Comparison of ENCODE assay signal across 11 mouse cellular contexts in the genomic region with DNA sequence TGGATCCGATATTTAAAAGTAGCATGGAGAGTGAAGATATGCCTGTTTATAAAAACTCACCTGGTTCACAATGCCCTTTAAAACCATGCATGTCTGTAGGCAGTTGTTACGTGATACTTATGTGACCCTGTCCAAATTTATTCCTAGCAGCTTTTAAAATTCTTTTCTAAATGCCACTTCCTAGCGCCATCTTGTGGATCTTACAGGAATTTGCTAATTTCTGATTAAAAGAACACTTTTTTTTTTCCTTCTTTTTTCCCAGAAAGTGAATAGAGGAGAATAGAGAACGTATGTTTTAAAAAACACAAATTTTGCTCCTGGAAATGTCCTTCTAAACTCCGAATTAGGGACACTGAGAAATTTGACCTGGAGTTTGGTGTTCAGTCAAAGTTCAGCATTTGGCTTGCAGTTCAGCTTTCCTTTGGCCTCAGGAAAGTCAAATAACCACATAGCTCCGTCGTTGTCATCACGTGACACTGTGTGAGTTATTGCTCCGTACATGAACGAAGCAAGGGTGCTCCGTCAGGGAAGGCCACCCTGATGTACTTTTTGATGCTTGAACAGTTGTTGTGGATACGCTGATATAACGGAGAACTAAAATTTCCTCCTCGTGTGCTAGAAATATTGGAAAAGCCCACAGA. TPM values are rescaled to one million over a fixed set of nuclear protein-coding genes. Genes with fewer than 3 reads are reported as not detected.
DNase-seq lines count a peak whose midpoint lies in the region; ATAC-seq and TF ChIP-seq lines count a peak whose summit lies in the region.
"Had no signal": no experiment of that assay in that cellular context is flagged by ENCODE, and none has a peak within 500 bp of the region (broad histone marks: within the 10 kb centered on the region; RNA-seq: fewer than 3 reads in every experiment).

No protein-coding gene starts in this region.

- H3K9ac ChIP-seq in heart, postnatal 0 days (replicated peaks; ENCODE audit: low read depth, low read length) = no peak overlapping the region
- no peak overlapping the region for H3K9ac ChIP-seq in midbrain, embryonic 11.5 days (ENCODE audit: low read length)
- H3K9ac ChIP-seq: embryonic facial prominence, embryonic 12.5 days; kidney, embryonic 15.5 days had no signal

- H3K27ac ChIP-seq in heart, postnatal 0 days (ENCODE audit: low read depth) = no peak overlapping the region
- no peak overlapping the region for H3K27ac ChIP-seq in heart, embryonic 10.5 days
- H3K27ac ChIP-seq in midbrain, embryonic 11.5 days (ENCODE audit: low read depth, low read length) = no peak overlapping the region
- no peak overlapping the region for H3K27ac ChIP-seq in midbrain, embryonic 10.5 days (replicated peaks)
- H3K27ac ChIP-seq: embryonic facial prominence, embryonic 12.5 days; kidney, embryonic 15.5 days had no signal

- TF ChIP-seq CTCF in heart, postnatal 0 days (IDR thresholded peaks at IDR 0.05; ENCODE audit: low read depth) = peak; percentile 51

- H3K4me1 ChIP-seq in heart, postnatal 0 days (ENCODE audit: control insufficient read depth, insufficient read depth) = no peaks in the 10 kb centered on the region
- no peaks in the 10 kb centered on the region for H3K4me1 ChIP-seq in heart, embryonic 10.5 days
- H3K4me1 ChIP-seq in midbrain, embryonic 11.5 days (ENCODE audit: control insufficient read depth, insufficient read depth, low read length) = peaks cover 3% of the 10 kb centered on the region; the same call in 1 of the 2 replicates
- peaks cover 21% of the 10 kb centered on the region for H3K4me1 ChIP-seq in midbrain, embryonic 10.5 days
- H3K4me1 ChIP-seq: embryonic facial prominence, embryonic 12.5 days; kidney, embryonic 15.5 days had no signal

- no peaks in the 10 kb centered on the region for H3K36me3 ChIP-seq in heart, postnatal 0 days (replicated peaks; ENCODE audit: control insufficient read depth, insufficient read depth, low read length)
- H3K36me3 ChIP-seq in heart, embryonic 10.5 days = no peaks in the 10 kb centered on the region
- H3K36me3 ChIP-seq in midbrain, embryonic 11.5 days (ENCODE audit: control insufficient read depth, insufficient read depth, low read length) = no peaks in the 10 kb centered on the region
- no peaks in the 10 kb centered on the region for H3K36me3 ChIP-seq in midbrain, embryonic 10.5 days
- H3K36me3 ChIP-seq: embryonic facial prominence, embryonic 12.5 days; kidney, embryonic 15.5 days had no signal

- WGBS in heart, postnatal 0 days = 44% methylated on average over 14 of the region's 14 CpGs
- 54% methylated on average over 14 of the region's 14 CpGs for whole genome bisulfite sequencing in heart, embryonic 10.5 days
- WGBS in midbrain, embryonic 11.5 days = 61% methylated on average over 14 of the region's 14 CpGs
- 62% methylated on average over 14 of the region's 14 CpGs for WGBS in midbrain, embryonic 10.5 days

- no peak for ATAC-seq in heart, postnatal 0 days (ENCODE audit: insufficient read depth, low read depth)
- no peak for ATAC-seq in midbrain, embryonic 11.5 days (ENCODE audit: low FRiP score)

- H3K4me3 ChIP-seq in heart, postnatal 0 days (ENCODE audit: low read depth, low read length) = no peak overlapping the region
- H3K4me3 ChIP-seq in heart, embryonic 10.5 days = no peak overlapping the region
- no peak overlapping the region for H3K4me3 ChIP-seq in midbrain, embryonic 11.5 days (ENCODE audit: low read depth, low read length)
- H3K4me3 ChIP-seq in midbrain, embryonic 10.5 days = no peak overlapping the region
- H3K4me3 ChIP-seq: embryonic facial prominence, embryonic 12.5 days; kidney, embryonic 15.5 days had no signal

- TF ChIP-seq EP300 in heart, postnatal 0 days (IDR thresholded peaks at IDR 0.05; ENCODE audit: low read depth) = no peak

- no peaks in the 10 kb centered on the region for H3K27me3 ChIP-seq in heart, postnatal 0 days (ENCODE audit: control insufficient read depth, insufficient read depth, low read length)
- no peaks in the 10 kb centered on the region for H3K27me3 ChIP-seq in heart, embryonic 10.5 days (ENCODE audit: insufficient read depth, poor library complexity, severe bottlenecking)
- H3K27me3 ChIP-seq in midbrain, embryonic 11.5 days (ENCODE audit: control insufficient read depth, insufficient read depth, low read length) = no peaks in the 10 kb centered on the region
- no peaks in the 10 kb centered on the region for H3K27me3 ChIP-seq in midbrain, embryonic 10.5 days (ENCODE audit: low read depth, poor library complexity, severe bottlenecking)
- H3K27me3 ChIP-seq: embryonic facial prominence, embryonic 12.5 days; kidney, embryonic 15.5 days had no signal

- H3K4me2 ChIP-seq in heart, postnatal 0 days (ENCODE audit: low read depth, low read length) = no peak overlapping the region
- H3K4me2 ChIP-seq in midbrain, embryonic 11.5 days = no peak overlapping the region
- H3K4me2 ChIP-seq: embryonic facial prominence, embryonic 12.5 days; kidney, embryonic 15.5 days had no signal

- peak; percentile 61 for DNase-seq in heart, postnatal 0 days (ENCODE audit: low spot score)
- no peak for DNase-seq in heart, embryonic 10.5 days (ENCODE audit: low spot score)
- DNase-seq in midbrain, embryonic 11.5 days (ENCODE audit: low spot score, missing footprints) = peak; percentile 85
- no peak for DNase-seq in midbrain, embryonic 10.5 days (ENCODE audit: low spot score)
- DNase-seq in embryo, embryonic 11 days = peak; percentile 67
- no peak for DNase-seq in right cerebral cortex, postnatal 14 days
- no peak for DNase-seq in right cerebral cortex, postnatal 36 days (ENCODE audit: low spot score in 2 of 2)
- no peak for DNase-seq in spleen, postnatal 14 days (ENCODE audit: low spot score in 2 of 2)
- DNase-seq: thymus, postnatal 36 days had no signal

- H3K9me3 ChIP-seq in heart, postnatal 0 days (replicated peaks; ENCODE audit: control insufficient read depth, low read length) = no peaks in the 10 kb centered on the region
- H3K9me3 ChIP-seq in heart, embryonic 10.5 days = no peaks in the 10 kb centered on the region
- H3K9me3 ChIP-seq in midbrain, embryonic 11.5 days (ENCODE audit: control insufficient read depth, low read length) = no peaks in the 10 kb centered on the region
- no peaks in the 10 kb centered on the region for H3K9me3 ChIP-seq in midbrain, embryonic 10.5 days (replicated peaks)
- H3K9me3 ChIP-seq: embryonic facial prominence, embryonic 12.5 days; kidney, embryonic 15.5 days had no signal

RNA-seq across cellular contexts. Expression of a gene that starts 38.1 kb away (rescaled TPM):
- 4.8 and 12.8 TPM in 2 replicates for total RNA-seq in heart, postnatal 0 days (2014; rRNA removed; ENCODE audit: low replicate concordance)
- polyA plus RNA-seq in heart, postnatal 0 days (2015; fragmentation: Nextera tagmentation; extraction: Ambion mirVana) = 5.2 and 5.8 TPM in 2 replicates
- polyA plus RNA-seq in heart, embryonic 10.5 days (2016; fragmentation: Nextera tagmentation; extraction: Ambion mirVana) = 8.5 and 8.9 TPM in 2 replicates
- polyA plus RNA-seq in midbrain, embryonic 11.5 days (2014; fragmentation: Nextera tagmentation; extraction: Ambion mirVana) = 12.0 and 13.4 TPM in 2 replicates
- 9.3 and 9.7 TPM in 2 replicates for polyA plus RNA-seq in midbrain, embryonic 10.5 days (2016; fragmentation: Nextera tagmentation; extraction: Ambion mirVana)

Comparison
In these comparisons a context has a peak if more than half of its experiments do, and no peak if none do; other contexts are left out.
1. DNase-seq: peak in heart, postnatal 0 days (single experiment), midbrain, embryonic 11.5 days (single experiment) and embryo, embryonic 11 days (single experiment); none in heart, embryonic 10.5 days (single experiment), midbrain, embryonic 10.5 days (single experiment), right cerebral cortex, postnatal 14 days (single experiment), right cerebral cortex, postnatal 36 days (0 of 2) and spleen, postnatal 14 days (0 of 2).